Comparison of ENCODE assay signal across 8 mouse cellular contexts in the genomic region with DNA sequence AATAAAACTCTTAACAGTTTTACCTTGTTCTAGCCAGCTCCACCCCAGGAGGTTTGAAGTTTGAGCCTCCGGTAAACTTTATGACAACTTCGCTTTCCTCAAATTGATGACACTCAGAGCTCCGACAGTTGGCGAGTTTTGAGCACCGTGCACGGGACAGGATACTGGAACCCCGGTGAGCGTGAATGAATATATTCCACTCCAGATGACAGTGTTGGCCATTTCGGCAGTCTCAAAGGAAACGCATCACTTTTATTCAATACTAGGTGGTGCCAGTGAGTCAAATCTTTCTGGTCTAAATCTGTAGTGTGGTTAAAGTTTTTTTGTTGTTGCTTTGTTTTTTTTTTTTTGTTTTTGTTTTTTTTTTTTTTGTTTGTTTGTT. TPM values are rescaled to one million over a fixed set of nuclear protein-coding genes. Genes with fewer than 3 reads are reported as not detected.
DNase-seq lines count a peak whose midpoint lies in the region; ATAC-seq and TF ChIP-seq lines count a peak whose summit lies in the region.
"Had no signal": no experiment of that assay in that cellular context is flagged by ENCODE, and none has a peak within 500 bp of the region (broad histone marks: within the 10 kb centered on the region; RNA-seq: fewer than 3 reads in every experiment).

No protein-coding gene starts in this region.

- H3K9me3 ChIP-seq in E14TG2a.4 (ENCODE audit: low read length) = no peaks in the 10 kb centered on the region
- H3K9me3 ChIP-seq in heart, embryonic 15.5 days (replicated peaks) = no peaks in the 10 kb centered on the region

- H3K4me3 ChIP-seq in C2C12 (ENCODE audit: insufficient read depth, poor library complexity, severe bottlenecking) (peak overlapping the region; percentile 91), E14TG2a.4 (replicated peaks; ENCODE audit: low read length) (peak overlapping the region; percentile 93)
- peak overlapping the region; percentile 81 for H3K4me3 ChIP-seq in heart, embryonic 15.5 days

- no peak for ATAC-seq in heart, embryonic 15.5 days (replicated peaks; ENCODE audit: insufficient number of reproducible peaks, insufficient read depth, low FRiP score, low read depth)
- ATAC-seq in megakaryocyte-erythroid progenitor cell, adult 5-6 weeks (replicated peaks; ENCODE audit: low FRiP score, low TSS enrichment, poor library complexity, severe bottlenecking) = peak; percentile 69

- peak overlapping the region; percentile 99 for H3ac ChIP-seq in C2C12 (ENCODE audit: control insufficient read depth, insufficient read length, low read depth)

- peaks cover 32% of the 10 kb centered on the region for H3K4me1 ChIP-seq in E14TG2a.4 (replicated peaks; ENCODE audit: low read depth, low read length)
- H3K4me1 ChIP-seq in heart, embryonic 15.5 days (replicated peaks) = peaks cover 19% of the 10 kb centered on the region

- DNase-seq in embryo, embryonic 11 days = peak; percentile 64
- DNase-seq in kidney, postnatal 36 days = peak; percentile 31 to 53
- no peak for DNase-seq in testis, postnatal 14 days (ENCODE audit: low spot score)

- peak overlapping the region; percentile 79 for H3K9ac ChIP-seq in heart, embryonic 15.5 days

- H3K79me3 ChIP-seq in C2C12 (ENCODE audit: low read depth) = peaks cover 3% of the 10 kb centered on the region

- H3K36me3 ChIP-seq in C2C12 (ENCODE audit: control insufficient read depth, insufficient read depth) (peaks cover 31% of the 10 kb centered on the region), E14TG2a.4 (ENCODE audit: insufficient read depth, low read length) (peaks cover 39% of the 10 kb centered on the region)
- peaks cover 39% of the 10 kb centered on the region for H3K36me3 ChIP-seq in heart, embryonic 15.5 days

- peaks cover 53% of the 10 kb centered on the region for H3K79me2 ChIP-seq in C2C12 (ENCODE audit: control insufficient read depth, insufficient read depth)

- TF ChIP-seq CTCF in C2C12 (IDR thresholded peaks at IDR 0.05; ENCODE audit: control insufficient read depth, insufficient read depth, insufficient read length) (no peak), E14TG2a.4 (conservative IDR thresholded peaks at IDR 0.05; ENCODE audit: low read length) (no peak)

- peak overlapping the region; percentile 90 for H3K27ac ChIP-seq in heart, embryonic 15.5 days

- WGBS in heart, embryonic 15.5 days = under 1% methylated on average over 10 of the region's 10 CpGs

- no peaks in the 10 kb centered on the region for H3K27me3 ChIP-seq in C2C12 (ENCODE audit: control insufficient read depth, insufficient read depth, insufficient read length)
- no peaks in the 10 kb centered on the region for H3K27me3 ChIP-seq in E14TG2a.4 (ENCODE audit: insufficient read depth, low read length)
- no peaks in the 10 kb centered on the region for H3K27me3 ChIP-seq in heart, embryonic 15.5 days

- H3K4me2 ChIP-seq in heart, embryonic 15.5 days = peak overlapping the region; percentile 88

TF ChIP-seq in C2C12, 6 proteins besides CTCF, POLR2A, EP300 and RAD21:
- TF ChIP-seq MYOG (IDR thresholded peaks at IDR 0.05; ENCODE audit: control insufficient read depth, extremely low read depth, insufficient read length) (no peak), MYOD1 (IDR thresholded peaks at IDR 0.05; ENCODE audit: control insufficient read depth, insufficient read length, low read depth) (no peak)

RNA-seq across cellular contexts. Expression of a gene that starts 0.8 kb away (rescaled TPM):
- polyA plus RNA-seq in C2C12 (2012; fragmentation: generic; extraction: Trizol) = 44.7 TPM
- 29.8 and 30.6 TPM in 2 replicates for polyA plus RNA-seq in heart, embryonic 15.5 days (2015; fragmentation: Nextera tagmentation; extraction: Ambion mirVana)
- 26.0 and 32.6 TPM in 2 replicates for total RNA-seq in megakaryocyte-erythroid progenitor cell, adult 5-6 weeks (2014; fragmentation: Nextera tagmentation)
- 62.6 and 135 TPM in 2 replicates for total RNA-seq in megakaryocyte-erythroid progenitor cell, adult 5-6 weeks (2017)

RNA-seq across cellular contexts. Expression of a gene that starts 0.8 kb away (rescaled TPM):
- polyA plus RNA-seq in C2C12 (2012; fragmentation: generic; extraction: Trizol) = 8.8 TPM
- 11.5 and 12.7 TPM in 2 replicates for polyA plus RNA-seq in heart, embryonic 15.5 days (2015; fragmentation: Nextera tagmentation; extraction: Ambion mirVana)
- total RNA-seq in megakaryocyte-erythroid progenitor cell, adult 5-6 weeks (2014; fragmentation: Nextera tagmentation) = 2.8 and 13.3 TPM in 2 replicates
- 2.2 and 8.0 TPM in 2 replicates for total RNA-seq in megakaryocyte-erythroid progenitor cell, adult 5-6 weeks (2017)

RNA-seq across cellular contexts. Expression of a gene that starts 8.6 kb away (rescaled TPM):
- polyA plus RNA-seq in C2C12 (2012; fragmentation: generic; extraction: Trizol) = not detected
- polyA plus RNA-seq in heart, embryonic 15.5 days (2015; fragmentation: Nextera tagmentation; extraction: Ambion mirVana) = 0.35 and 0.48 TPM in 2 replicates
- total RNA-seq in megakaryocyte-erythroid progenitor cell, adult 5-6 weeks (2014; fragmentation: Nextera tagmentation) = not detected in 2 replicates
- not detected in 2 replicates for total RNA-seq in megakaryocyte-erythroid progenitor cell, adult 5-6 weeks (2017)
- total RNA-seq: left cerebral cortex, postnatal 10 days had no signal

RNA-seq across cellular contexts. Expression of a gene that starts 31.0 kb away (rescaled TPM):
- polyA plus RNA-seq in C2C12 (2012; fragmentation: generic; extraction: Trizol) = not detected
- polyA plus RNA-seq in heart, embryonic 15.5 days (2015; fragmentation: Nextera tagmentation; extraction: Ambion mirVana) = 7.8 and 13.6 TPM in 2 replicates
- not detected in 2 replicates for total RNA-seq in megakaryocyte-erythroid progenitor cell, adult 5-6 weeks (2014; fragmentation: Nextera tagmentation)
- not detected in 2 replicates for total RNA-seq in megakaryocyte-erythroid progenitor cell, adult 5-6 weeks (2017)

RNA-seq across cellular contexts. Expression of a gene that starts 32.2 kb away (rescaled TPM):
- 57.8 TPM for polyA plus RNA-seq in C2C12 (2012; fragmentation: generic; extraction: Trizol)
- 34.7 and 38.0 TPM in 2 replicates for polyA plus RNA-seq in heart, embryonic 15.5 days (2015; fragmentation: Nextera tagmentation; extraction: Ambion mirVana)
- 1.5 and 5.5 TPM in 2 replicates for total RNA-seq in megakaryocyte-erythroid progenitor cell, adult 5-6 weeks (2014; fragmentation: Nextera tagmentation)
- total RNA-seq in megakaryocyte-erythroid progenitor cell, adult 5-6 weeks (2017) = 1.7 and 5.9 TPM in 2 replicates
